Mouse (Mus musculus): ENCODE measurements around the gene Zfp827.

Gene Zfp827

DNA sequence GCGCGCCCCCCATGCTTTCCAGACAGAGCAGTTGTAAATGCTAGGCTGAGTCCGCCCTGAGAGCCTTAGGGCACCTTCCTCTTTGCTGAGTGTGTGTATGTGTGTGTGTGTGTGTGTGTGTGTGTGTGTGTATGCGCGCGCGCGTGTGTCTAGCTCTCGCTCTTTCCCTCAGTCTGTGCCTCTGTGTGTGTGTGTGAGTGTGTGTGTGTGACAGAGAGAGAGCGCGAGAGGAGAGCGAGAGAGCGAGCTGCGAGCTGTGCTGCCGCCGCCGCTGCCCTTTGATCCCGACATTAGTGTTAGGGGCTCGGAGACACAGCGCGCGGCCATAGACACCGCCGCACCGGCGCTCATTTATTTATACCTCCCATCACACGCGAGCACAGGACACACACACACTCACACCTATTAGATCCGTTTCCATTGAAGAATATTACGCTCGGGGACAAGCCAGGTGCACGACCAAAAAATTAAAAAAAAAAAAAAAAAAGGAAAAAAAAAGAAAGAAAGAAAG is at the start of gene Zfp827:
Gene Zfp827, plus strand, starts transcription at position 461 of the 511 bp plus-strand sequence.
- DNase-seq: peak; percentile 65

DNA sequence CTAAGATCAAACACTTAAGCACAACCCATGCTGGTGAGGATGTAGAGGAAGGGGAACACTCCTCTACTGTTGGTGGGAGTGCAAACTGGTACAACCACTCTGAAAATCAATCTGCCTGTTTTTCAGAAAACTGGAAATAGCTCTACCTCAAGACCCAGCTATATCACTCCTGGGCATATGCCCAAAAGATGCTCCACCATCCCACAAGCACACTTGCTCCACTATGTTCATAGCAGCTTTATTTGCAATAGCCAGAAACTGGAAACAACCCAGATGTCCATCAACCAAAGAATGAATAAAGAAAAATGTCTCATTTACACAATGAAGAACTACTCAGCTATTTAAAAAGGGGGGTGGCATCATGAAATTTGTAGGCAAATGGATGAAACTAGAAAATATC is 23.9 kb upstream of the Zfp827 start:
- DNase-seq: peak; percentile 14

DNA sequence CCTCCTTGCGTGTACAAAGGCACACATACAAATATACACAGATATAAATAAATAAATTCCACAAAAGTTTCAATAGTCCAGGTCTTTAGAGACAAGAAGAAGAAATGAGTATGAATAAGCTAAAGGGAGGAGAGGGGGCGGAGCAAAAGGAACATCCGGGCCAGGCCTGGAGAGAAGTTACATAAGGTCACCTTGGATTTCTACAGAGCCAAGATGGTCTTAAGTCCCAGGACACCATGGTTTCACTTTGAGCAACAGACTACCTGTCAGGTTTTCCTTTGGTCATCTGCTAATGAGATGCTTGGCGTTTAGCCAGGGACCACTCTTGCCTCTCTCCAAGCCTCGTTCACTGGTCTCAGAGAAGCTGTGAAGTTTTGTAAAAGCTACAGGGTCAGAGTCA is 13.2 kb upstream of the Zfp827 start:
- DNase-seq: no peak

DNA sequence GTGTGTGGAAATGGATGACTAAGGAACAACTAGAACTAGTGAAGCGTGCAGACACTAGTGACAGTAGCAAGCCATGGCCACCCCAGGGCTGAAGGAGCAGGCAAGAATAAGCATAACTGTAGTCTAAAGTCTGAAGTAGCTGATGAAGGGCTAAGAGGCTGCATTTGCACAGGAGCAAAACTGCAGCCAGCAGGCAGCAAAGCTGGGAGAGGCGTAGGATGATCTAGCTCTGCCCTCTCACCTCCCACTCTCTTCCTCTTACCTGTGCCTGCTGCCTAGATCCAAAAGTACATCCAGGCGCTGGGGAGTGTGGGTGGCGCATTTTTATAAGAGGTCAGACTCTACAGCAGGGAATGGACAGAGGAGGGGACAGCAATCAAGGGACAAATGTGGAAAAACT is 12.2 kb upstream of the Zfp827 start:
- peak; percentile 46 for DNase-seq

DNA sequence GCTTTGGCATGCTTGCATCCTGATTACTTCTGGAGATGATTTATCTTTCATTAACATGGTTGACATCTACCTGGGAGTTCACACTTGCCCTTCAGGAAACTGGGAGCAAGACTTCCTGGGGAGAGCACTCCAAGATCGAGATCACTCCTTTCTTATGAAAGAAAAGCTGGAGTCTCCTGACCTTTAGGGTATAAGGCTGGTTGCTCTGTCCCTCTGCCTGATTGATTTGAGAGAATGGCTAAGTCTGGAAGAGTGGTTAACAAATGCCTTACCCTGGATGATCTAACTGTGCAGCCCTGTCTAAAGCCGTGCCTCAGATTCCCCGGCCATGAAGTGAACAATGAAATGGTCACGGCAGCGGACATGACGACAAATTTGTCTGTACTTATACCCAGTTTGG is 11.7 kb upstream of the Zfp827 start:
- no peak for DNase-seq

DNA sequence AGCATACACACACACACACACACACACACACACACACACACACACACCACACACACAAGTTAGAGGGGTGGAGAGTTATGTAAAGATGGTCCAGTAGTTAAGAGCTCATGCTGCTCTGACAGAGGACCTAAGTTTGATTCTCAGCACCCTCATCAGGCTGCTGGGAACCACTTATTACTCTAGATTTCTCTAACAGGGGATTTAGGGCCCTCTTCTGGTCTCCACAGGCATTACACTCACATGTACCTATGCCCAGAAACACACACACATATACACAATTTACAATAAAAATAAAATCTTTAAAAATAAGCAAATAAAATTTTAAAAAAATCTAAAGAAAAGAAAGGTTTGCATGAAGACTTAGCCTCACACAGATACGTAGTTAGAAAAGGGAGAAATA is 4.3 kb upstream of the Zfp827 start:
- DNase-seq: no peak

DNA sequence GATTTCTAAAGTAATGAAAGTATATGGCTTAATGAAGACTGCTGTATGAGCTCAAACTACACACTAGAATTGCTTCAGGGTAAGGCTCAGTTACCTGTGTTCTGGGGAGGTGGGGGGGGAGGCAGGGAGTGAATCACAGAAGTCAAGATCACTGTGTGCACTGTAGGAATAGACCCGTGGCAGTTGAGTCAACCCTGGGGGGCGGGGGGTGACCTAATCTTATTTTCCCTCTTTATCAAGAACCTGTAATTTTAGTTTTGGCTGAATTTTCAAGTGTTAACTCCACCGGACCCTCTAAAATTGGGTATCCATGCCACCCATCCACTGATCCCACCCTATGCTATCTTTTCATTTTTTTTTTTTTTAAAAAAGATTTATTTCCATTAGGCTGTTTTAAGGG is 918 bp upstream of the Zfp827 start:
- DNase-seq: no peak

DNA sequence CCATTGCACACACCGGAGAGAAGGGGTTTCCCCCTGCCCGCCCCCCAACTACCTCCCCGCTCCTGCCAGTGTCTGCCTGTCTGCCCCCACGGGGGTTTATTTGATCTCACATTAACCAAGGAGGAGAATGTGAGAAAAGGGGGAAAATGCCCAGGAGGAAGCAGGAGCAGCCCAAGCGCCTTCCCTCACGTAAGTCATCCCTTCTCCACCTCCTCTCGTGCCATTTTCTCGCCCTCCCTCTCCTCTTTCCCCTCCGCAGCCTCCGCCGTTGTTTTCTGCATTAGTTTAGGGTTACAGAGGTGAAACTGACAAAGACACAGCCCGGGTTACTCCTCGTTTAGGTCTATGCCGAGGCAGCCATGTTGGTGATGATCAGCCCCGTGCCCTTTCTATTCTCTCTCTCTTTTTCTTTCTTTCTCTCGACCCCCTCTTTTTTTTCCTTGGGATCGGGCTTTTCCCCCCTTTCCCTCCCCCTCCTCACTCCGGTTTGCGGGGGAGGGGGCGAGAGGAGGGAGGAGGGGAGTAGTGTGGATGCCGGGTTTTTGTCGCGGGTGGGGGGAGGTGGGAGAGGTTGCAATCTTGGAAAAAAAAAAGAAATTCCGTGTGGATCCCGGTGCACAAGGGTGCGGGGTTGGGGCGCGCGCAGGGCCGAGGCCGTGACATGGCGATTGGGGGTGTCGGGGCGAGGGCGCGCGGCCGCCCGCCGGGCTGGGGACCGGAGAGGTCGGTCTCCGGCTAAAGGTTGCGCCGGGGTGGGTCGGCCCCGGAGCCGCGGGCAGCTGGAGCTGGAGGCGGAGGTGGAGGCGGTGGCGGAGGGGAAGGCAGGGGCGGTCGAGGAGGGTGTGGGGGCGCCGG is 531 bp downstream of the Zfp827 start:
- DNase-seq: peak; percentile 46

DNA sequence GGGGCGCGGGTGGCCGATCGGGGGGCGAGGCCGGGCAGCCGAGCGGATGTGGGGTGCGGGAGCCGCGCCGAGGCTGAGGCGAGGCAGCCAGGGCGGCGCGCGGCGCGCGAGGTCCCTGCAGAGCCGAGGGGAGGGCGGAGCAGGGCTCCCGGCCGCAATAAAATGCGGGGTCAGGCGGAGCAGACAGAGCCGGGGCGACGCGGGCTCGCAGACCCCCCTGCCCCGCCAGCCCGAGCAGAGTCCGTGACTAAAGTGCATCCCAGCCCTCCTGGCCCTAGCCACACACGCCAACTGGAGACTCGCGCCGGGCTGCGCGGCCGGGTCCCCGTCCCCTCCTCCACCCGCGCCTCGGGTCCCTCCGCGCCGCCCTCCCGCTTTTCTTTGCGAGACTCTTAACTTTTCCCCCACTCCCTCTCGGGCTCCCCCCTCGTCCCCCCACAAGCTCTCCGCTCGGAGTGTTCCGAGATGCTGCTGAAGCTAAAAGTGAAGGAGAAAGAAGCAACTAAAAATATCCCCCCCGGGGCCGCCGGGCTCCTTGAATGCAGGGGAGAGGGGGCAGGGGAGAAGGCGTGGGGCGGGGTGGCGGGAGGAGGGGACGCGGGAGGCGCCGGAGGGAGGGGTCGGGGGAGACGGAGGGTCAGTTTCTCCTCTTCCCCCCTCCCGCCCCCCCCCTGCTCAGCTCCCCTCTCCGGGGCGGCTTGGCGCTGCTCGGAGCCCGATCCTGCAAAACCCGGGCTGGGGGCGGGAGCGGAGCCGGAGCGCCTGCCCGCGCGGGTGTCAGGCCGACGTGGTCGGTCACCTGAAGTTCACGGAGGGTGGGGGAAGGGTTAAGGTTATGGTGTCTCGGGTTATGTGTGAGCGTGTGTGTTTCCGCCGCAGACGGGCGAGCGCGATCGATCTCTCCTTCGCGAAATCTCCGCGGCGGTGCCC is 1.4 kb downstream of the Zfp827 start:
- peak; percentile 73 for DNase-seq

DNA sequence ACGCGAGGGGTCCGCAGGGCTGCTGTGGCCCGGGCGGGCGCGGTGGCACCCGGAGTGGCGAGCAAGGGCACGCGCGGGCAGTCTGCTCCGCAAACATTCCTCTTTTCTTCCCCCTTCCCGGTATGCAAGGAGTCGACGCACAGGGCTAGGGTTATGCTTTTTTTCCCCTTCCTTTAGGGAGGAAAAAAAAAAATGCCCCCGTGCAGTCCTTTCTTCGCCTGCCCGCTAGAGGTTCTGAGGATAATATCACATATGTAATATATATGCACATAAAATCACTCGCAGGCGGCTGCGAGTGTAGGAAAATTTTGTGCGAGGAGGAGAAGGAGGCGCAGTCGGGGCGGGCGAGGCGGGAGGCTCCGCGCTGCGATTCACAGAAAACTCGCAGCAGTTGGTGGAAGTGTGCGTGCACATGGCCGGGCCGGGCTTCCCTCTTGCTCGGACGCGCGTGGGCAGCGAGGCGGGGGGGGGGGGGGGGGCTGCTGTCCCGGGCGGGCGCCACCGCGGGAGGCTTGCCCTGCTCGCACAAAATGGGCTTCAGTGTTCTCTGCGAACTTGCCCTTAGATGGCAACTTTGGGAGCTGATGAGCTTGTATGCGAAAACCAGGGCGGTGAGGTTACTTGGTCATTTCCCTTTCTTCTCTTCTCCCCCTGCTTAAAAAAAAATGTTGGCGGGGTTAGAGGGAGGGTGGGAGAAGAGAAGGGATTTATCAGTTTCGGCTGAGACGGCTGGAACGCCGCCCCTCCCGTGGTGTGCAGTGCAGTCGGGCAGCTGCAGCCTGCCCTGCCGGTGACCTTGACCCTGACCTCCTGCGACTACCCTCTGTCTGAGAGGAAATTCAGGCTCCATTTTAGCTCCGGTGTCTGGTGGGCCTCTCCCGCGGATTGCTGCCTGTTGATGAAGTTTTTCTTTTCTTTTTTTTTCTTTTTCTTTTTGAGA is 2.4 kb downstream of the Zfp827 start:
- peak; percentile 69 for DNase-seq

DNA sequence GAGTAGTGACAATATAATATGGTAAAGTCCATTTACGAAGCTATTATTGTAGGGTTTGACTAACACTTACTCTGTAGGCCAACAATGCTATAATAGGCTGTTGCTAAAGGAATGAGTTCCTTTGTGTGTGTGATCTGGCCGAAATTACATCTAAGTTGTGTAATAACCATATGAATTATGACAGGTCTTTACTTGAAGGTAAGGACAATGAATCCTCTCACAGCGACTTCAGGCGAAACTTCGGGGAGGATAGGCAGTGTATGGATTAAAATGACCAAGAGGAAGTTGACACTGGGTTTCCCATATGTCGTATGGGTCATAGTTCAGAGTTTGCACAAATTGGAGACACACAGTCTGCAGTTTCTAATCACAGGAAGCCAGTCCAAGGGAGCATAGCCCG is 9.3 kb downstream of the Zfp827 start:
- DNase-seq: no peak

DNA sequence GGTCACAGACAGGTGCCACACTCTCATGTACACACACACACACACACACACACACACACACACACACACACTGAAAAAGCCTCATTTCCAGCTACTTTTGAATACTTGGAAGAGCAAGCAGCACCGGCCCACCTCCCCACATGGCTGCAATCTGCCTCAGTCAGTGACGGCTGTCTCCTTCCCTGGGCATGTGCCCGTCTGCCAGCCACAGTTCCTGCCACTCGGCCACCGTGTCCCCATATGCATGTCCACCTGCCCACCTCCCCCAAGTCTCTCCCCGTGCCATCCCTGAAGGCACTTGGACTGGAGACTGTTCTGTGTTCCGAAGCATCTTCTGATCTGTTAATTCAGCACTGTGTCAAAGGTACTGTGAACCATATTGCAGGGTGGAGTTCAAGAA is 9.8 kb downstream of the Zfp827 start:
- DNase-seq: no peak

DNA sequence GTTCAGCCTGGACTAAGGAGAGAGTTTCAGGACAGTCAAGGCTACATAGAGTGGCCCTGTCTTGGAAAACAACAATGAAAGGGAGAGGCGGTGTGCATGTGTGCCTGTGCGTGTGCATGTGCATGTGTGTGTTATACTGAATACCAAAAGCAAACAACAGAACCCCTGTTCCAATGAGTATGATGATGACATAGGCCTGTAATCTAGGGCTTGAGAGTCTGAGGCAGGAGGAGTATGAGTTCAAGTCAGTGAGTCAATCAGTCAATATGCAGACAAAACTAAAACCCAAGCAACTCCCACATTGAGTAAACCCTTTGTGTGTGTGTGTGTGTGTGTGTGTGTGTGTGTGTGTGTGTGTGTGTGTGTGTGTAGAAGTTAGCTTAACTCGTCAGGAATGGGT is 13.2 kb downstream of the Zfp827 start:
- DNase-seq: no peak

DNA sequence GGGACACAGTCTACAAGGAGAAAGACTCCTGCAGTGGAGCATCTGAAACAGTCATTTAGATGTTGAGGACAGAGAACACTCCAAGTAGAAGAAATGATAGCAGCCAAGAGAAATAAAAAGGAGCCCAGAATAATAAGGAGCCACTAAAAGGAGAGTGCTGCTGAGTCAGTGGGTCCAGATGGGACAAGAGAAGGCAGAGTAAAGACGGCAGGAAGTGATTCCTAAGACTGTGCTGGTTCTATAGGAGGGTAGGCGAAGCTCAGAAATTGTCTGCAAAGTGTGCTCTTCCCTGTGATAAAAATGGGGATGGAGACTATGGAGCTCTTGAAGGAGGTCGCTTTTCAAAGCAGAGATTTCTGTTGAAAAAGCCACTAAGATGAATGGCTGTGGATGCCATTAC is 14.0 kb downstream of the Zfp827 start:
- no peak for DNase-seq

DNA sequence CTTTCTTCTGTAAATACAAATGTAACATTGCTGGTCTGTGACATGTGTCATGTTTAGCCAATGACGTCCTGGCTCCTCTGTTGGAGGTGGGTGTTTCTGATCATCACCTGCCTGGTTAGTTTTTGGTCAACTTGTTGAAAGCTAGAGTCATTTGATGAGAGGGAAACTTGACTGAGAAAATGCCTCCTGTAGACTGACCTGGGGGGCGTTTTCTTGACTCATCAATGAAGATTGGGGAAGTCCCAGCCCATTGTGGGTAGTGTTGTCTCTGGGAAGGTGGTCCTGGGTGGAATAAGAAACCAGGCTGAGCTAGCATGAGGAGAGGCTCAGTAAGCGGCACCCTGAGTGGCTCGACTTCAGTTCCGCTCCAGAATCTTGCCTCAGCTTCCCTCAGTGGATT is 16.4 kb downstream of the Zfp827 start:
- no peak for DNase-seq

DNA sequence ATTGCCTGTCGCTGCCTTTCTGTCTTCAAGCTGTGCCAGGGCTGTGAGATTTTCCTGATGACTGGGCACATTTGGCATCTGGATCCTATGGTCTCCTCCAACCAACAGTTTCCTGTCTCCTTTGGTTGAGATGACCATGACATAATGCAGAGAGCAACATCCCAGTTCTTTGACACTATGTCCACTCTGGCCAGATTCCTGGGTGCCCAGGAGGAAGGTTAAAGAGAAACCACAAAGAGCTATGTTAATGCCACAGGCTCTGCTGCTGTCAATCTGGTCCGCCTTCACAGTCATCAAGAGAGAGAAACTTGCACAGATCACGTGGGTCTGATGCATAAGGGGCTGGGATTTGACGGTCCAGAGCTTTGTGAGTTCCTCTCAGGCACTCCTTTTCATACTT is 18.4 kb downstream of the Zfp827 start:
- DNase-seq: no peak

DNA sequence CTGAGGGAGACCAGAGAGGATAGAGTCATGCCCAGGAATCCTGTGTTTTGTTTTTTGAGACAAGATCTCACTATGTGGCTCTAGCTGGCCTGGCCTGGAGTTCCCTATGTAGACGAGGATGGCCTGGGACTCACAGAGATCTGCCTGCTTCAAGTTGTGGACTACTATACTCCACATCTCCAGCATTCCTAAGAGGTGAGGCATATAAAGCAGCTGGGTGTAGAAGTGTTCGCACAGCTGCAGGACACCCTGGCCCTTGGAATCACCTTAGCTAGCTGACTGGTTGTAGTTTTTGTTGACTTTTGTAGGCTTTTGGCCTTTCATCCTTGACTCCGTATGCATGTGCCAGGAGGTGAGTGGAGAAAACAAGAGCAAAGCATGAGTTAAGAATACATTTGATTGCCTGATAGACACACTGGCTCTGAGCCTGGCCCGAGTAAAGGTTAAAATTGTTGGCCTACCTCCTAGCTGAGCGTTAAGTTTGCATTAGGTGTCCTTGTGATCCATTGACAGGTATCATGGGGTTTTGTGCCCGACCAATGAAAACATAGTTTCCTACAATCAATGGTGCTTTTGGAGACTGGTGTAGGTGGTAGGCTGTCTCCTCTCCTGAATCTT is 20.3 kb downstream of the Zfp827 start:
- DNase-seq: no peak

DNA sequence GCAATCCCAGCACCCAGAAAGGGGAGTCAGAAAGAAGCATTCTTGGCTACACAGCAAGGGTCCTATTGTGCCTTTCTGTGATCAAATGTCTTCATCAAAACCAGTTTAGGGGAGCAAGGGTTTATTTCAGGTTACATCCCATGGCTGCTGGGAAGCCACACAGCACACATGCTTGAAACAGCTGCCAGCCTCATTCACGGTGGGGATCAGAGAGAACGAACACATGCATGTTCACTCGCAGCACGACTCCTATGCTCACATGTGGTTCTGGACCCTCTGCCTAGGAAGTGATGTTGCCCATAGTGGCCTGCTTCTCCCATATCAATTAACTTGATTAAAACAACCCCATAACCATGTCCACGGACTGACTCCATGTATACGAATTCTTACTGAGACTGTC is 26.0 kb downstream of the Zfp827 start:
- no peak for DNase-seq

DNA sequence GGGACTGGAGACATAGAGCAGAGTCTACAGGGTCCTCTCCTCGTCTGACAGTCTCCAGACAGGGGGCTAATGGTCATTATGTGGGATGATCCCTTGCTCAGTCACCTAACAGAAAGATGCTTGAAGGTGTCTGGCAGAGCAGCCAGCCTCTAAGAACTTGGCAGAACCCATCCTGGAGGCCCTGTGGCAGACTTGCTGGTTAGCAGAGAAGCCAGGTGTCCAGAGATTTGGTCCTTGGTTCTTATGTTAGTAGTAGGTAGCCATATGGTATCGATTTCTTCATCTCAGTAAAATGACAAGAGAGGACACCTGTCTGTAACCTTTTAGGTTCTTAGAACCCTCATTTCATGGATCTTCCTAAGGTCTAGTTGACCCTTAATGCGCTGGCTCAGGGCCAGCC is 28.9 kb downstream of the Zfp827 start:
- DNase-seq: no peak

DNA sequence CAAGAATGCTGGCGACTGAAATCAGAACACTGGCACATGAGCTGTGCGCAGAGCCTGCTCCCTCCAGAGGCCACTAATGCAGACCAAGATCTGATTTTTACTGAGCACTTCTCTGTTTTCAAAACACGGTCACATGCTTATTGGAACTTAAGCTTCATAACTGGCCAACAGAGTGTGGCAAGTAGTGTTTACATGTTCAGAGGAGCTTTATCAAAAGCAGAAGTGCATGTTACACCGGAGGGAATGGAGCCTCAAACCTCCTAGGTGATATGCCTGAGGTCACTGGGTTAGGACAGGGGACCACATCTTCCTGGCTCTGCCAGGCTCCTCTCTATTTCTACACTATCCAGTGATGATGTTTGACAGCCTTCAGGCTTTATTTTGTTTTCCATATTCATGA is 31.1 kb downstream of the Zfp827 start:
- DNase-seq: no peak

DNA sequence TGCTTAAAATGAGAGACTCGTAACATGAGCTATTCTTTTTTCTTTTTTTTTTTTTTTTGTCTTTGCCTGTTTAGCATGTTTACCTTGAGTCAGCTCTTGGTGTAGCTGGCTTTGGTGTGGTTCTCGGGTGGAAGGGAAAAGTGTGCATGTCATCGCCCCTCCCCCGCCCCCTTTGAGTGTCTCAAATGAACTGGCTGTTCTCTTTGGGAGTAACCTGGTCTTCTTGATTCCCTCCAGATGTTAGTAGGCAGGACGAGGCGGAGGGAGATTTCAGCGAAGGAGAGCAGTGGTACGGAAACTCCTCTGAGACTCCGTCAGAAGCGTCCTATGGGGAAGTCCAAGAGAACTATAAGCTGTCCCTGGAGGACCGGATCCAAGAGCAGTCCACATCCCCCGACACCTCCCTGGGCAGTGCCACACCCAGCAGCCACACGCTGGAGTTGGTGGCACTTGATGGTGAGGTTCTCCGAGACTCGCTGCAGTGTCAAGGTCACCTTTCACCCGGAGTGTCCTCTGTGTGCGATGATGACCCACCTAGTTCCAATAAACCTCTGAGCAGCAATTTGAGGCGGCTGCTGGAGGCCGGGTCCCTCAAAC is 31.9 kb downstream of the Zfp827 start:
- DNase-seq: no peak

DNA sequence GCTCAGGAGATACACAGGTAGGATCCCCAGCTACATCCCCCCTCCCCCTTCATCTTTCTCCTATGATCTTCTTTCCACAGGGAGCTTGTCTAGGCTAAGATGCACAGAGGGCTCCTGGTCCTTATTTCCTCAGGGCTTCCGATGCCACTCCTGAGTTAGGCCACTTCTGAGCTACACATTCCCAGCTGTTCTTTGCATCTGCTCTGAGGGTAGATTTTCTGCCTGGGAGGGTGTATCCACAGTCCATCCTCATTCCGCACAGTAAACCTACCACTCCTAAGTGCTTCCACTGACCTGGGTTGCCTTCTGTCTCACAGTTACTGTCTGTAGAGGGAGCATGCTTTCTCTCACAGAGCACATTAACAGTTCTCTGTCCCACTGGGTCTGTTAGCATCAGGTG is 37.7 kb downstream of the Zfp827 start:
- DNase-seq: no peak
